Mouse (Mus musculus): ENCODE data around the gene Sema4g. TPM values are rescaled to one million over a fixed set of nuclear protein-coding genes. Genes with fewer than 3 reads are reported as not detected.
A peak's percentile ranks its signal among the peaks of the same experiment; 100 is the strongest.

Gene Sema4g
- polyA plus RNA-seq, 1 experiment from 2014 or later = 6.5 TPM

DNA sequence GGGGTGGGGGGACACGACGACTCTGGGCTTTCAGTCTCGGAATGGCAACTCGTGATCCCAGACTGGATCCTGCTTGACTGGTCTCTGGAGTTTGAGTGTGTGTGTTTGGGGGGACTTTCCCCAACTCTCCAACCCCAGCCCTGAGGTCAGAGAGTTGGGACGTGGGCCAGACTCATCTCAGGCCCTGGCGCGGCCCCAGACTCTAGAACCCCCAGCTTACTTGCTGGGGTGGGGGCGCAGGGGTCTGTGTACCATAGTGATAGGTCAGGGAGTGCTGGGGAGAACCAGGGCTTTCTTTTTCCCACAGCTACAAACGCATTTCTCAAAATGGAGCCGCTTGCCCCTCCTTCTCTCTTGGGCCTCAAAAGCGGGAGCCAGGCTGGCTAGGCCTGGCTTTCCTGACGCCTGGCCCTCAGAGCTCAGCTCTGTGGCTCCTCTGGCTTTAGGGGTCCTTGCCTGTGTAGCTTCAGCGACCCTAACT, 29.5 kb downstream of the Sema4g start:
- no peak; the same call in 1 of the 2 replicates for ATAC-seq (ENCODE audit: low FRiP score, low TSS enrichment)
- peak overlapping the region; percentile 95 for H3K4me2 ChIP-seq (replicated peaks; ENCODE audit: low read depth, low read length)
- H3K4me1 ChIP-seq (ENCODE audit: insufficient read depth, low read length) = peaks cover 60% of the 10 kb centered on the region
- peaks cover 16% of the 10 kb centered on the region for H3K36me3 ChIP-seq (ENCODE audit: insufficient read depth, low read length)
- peak overlapping the region; percentile 97 for H3K9ac ChIP-seq (replicated peaks; ENCODE audit: low read length)
- WGBS = 0% methylated on average over 13 of the region's 13 CpGs
- H3K27me3 ChIP-seq (ENCODE audit: insufficient read depth, low read length) = no peaks in the 10 kb centered on the region
- H3K27ac ChIP-seq (ENCODE audit: low read length) = peak overlapping the region; percentile 98
- H3K9me3 ChIP-seq (ENCODE audit: low read length) = no peaks in the 10 kb centered on the region
- H3K4me3 ChIP-seq (ENCODE audit: low read length) = peak overlapping the region; percentile 87

DNA sequence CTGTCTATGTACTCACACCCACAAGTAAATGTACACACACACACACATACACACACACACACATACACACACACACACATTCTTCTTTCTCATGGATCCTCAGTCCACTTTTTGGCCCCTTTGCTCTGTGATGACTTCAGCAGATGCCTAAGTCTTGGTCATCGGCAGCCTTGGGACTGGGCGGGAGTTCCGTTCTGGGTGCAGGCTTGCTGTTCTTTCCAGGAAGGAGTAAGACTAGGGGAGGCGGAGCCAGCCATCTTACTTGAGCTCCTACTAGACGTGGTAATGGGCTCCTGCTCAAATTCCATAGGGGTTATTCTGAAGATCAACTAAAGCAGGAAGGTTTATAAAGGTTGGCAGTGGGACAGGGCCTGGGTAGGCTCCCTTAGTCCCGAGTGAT, 31.4 kb downstream of the Sema4g start:
- H3K27me3 ChIP-seq (ENCODE audit: insufficient read depth, low read length) = no peaks in the 10 kb centered on the region
- peak overlapping the region; percentile 3; the same call in 1 of the 2 replicates for H3K4me3 ChIP-seq (ENCODE audit: low read length)
- no peak overlapping the region for H3K27ac ChIP-seq (ENCODE audit: low read length)
- peaks cover 48% of the 10 kb centered on the region for H3K4me1 ChIP-seq (ENCODE audit: insufficient read depth, low read length)
- peaks cover 34% of the 10 kb centered on the region for H3K36me3 ChIP-seq (ENCODE audit: insufficient read depth, low read length)
- peak overlapping the region; percentile 37 for H3K4me2 ChIP-seq (replicated peaks; ENCODE audit: low read depth, low read length)
- WGBS = 38% methylated on average over 6 of the region's 6 CpGs
- peak overlapping the region; percentile 37 for H3K9ac ChIP-seq (replicated peaks; ENCODE audit: low read length)
- no peaks in the 10 kb centered on the region for H3K9me3 ChIP-seq (ENCODE audit: low read length)
- ATAC-seq (ENCODE audit: low FRiP score, low TSS enrichment) = no peak

DNA sequence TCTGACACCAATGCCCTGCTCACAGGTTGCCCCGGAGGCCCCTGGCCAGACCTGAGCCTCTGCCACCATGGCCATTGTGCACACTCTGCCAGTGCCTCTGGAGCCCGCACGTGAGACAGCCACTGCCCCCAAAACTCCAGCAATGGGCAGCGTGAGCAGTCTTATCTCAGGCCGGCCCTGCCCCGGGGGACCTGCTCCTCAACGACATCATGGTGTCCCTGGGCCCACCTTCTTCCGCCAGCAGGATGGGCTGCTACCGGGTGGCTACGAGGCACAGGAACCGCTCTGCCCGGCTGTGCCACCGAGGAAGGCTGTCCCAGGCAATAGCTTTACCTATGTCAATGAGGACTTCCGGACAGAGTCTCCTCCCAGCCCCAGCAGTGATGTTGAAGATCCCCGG, 32.5 kb downstream of the Sema4g start:
- Histone ChIP-seq H3K4me2 (replicated peaks; ENCODE audit: low read depth, low read length) (0 out of 2 replicates have a peak overlapping the region, but pooled peaks have one; percentile 37), H3K9ac (replicated peaks; ENCODE audit: low read length) (peak overlapping the region; percentile 31; the same call in 1 of the 2 replicates), H3K36me3 (ENCODE audit: insufficient read depth, low read length) (peaks cover 44% of the 10 kb centered on the region), H3K4me3 (ENCODE audit: low read length) (no peak overlapping the region), H3K27ac (ENCODE audit: low read length) (no peak overlapping the region), H3K27me3 (ENCODE audit: insufficient read depth, low read length) (no peaks in the 10 kb centered on the region), H3K4me1 (ENCODE audit: insufficient read depth, low read length) (peaks cover 40% of the 10 kb centered on the region), H3K9me3 (ENCODE audit: low read length) (no peaks in the 10 kb centered on the region)
- whole genome bisulfite sequencing = 88% methylated on average over 15 of the region's 15 CpGs
- ATAC-seq (ENCODE audit: low FRiP score, low TSS enrichment) = no peak

- Histone ChIP-seq H3K4me2 (replicated peaks; ENCODE audit: low read depth, low read length) (no peak overlapping the region), H3K9ac (replicated peaks; ENCODE audit: low read length) (0 out of 2 replicates have a peak overlapping the region, but pooled peaks have one; percentile 1), H3K27me3 (ENCODE audit: insufficient read depth, low read length) (no peaks in the 10 kb centered on the region), H3K36me3 (ENCODE audit: insufficient read depth, low read length) (peaks cover 68% of the 10 kb centered on the region), H3K27ac (ENCODE audit: low read length) (no peak overlapping the region), H3K4me1 (ENCODE audit: insufficient read depth, low read length) (peaks cover 39% of the 10 kb centered on the region), H3K9me3 (ENCODE audit: low read length) (no peaks in the 10 kb centered on the region), H3K4me3 (ENCODE audit: low read length) (no peak overlapping the region)
- WGBS = 76% methylated on average over 11 of the region's 11 CpGs
- ATAC-seq (ENCODE audit: low FRiP score, low TSS enrichment) = 0 out of 2 replicates have a peak, but pooled peaks have one; percentile 25
Measured at GRCm38 (mm10) chr19:45023993-45024392, 35.1 kb downstream of the Sema4g start.

DNA sequence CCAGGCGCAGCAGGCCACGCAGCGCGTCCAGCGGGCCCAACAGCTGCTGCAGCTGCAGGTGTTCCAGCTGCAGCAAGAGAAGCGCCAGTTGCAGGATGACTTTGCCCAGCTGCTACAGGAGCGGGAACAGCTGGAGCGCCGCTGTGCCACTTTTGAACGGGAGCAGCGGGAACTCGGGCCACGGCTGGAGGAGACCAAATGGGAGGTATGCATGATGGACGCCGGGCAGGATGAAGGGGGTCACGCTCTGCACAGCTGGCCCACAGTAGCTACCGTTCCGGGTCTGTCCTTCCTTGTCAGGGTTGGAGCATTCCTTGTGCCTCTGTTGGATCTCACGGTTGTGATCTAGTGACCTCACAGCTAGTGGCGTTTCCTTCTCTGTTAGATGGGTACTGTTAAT, 35.9 kb downstream of the Sema4g start:
- Histone ChIP-seq H3K4me2 (replicated peaks; ENCODE audit: low read depth, low read length) (no peak overlapping the region), H3K4me1 (ENCODE audit: insufficient read depth, low read length) (peaks cover 32% of the 10 kb centered on the region), H3K36me3 (ENCODE audit: insufficient read depth, low read length) (peaks cover 68% of the 10 kb centered on the region), H3K9me3 (ENCODE audit: low read length) (no peaks in the 10 kb centered on the region), H3K4me3 (ENCODE audit: low read length) (no peak overlapping the region), H3K27ac (ENCODE audit: low read length) (no peak overlapping the region), H3K9ac (replicated peaks; ENCODE audit: low read length) (no peak overlapping the region), H3K27me3 (ENCODE audit: insufficient read depth, low read length) (no peaks in the 10 kb centered on the region)
- 68% methylated on average over 20 of the region's 20 CpGs for WGBS
- ATAC-seq (ENCODE audit: low FRiP score, low TSS enrichment) = no peak

DNA sequence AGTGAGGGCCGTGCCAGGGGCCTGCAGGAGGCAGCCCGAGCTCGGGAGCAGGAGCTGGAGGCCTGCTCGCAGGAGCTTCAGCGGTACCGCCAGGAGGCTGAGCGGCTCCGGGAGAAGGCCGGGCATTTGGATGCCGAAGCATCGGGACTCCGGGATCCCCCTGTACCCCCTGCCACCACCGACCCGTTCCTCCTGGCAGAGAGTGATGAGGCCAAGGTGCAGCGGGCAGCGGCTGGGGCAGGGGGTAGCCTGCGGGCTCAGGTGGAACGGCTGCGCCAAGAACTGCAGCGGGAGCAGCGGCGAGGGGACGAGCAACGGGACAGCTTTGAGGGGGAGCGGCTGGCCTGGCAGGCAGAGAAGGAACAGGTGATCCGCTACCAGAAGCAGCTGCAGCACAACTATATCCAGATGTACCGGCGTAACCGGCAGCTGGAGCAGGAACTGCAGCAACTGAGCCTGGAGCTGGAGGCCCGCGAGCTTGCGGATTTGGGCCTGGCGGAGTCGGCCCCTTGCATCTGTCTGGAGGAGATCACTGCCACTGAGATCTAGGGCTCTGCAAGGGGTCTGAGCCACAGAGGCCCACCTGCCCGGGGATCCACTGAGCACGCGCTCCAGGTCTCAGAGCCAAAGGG, 37.2 kb downstream of the Sema4g start:
- Histone ChIP-seq H3K9ac (replicated peaks; ENCODE audit: low read length) (no peak overlapping the region), H3K4me1 (ENCODE audit: insufficient read depth, low read length) (peaks cover 29% of the 10 kb centered on the region), H3K36me3 (ENCODE audit: insufficient read depth, low read length) (peaks cover 68% of the 10 kb centered on the region), H3K9me3 (ENCODE audit: low read length) (no peaks in the 10 kb centered on the region), H3K27me3 (ENCODE audit: insufficient read depth, low read length) (no peaks in the 10 kb centered on the region), H3K4me2 (replicated peaks; ENCODE audit: low read depth, low read length) (no peak overlapping the region), H3K4me3 (ENCODE audit: low read length) (no peak overlapping the region), H3K27ac (ENCODE audit: low read length) (no peak overlapping the region)
- 92% methylated on average over 37 of the region's 37 CpGs for WGBS
- no peak for ATAC-seq (ENCODE audit: low FRiP score, low TSS enrichment)

- H3K4me1 ChIP-seq (ENCODE audit: insufficient read depth, low read length) = peaks cover 26% of the 10 kb centered on the region
- H3K4me2 ChIP-seq (replicated peaks; ENCODE audit: low read depth, low read length) = no peak overlapping the region
- no peak for ATAC-seq (ENCODE audit: low FRiP score, low TSS enrichment)
- 61% methylated on average over 6 of the region's 6 CpGs for WGBS
- no peak overlapping the region for H3K9ac ChIP-seq (replicated peaks; ENCODE audit: low read length)
- H3K9me3 ChIP-seq (ENCODE audit: low read length) = no peaks in the 10 kb centered on the region
- peaks cover 59% of the 10 kb centered on the region for H3K36me3 ChIP-seq (ENCODE audit: insufficient read depth, low read length)
- H3K27me3 ChIP-seq (ENCODE audit: insufficient read depth, low read length) = no peaks in the 10 kb centered on the region
- no peak overlapping the region for H3K4me3 ChIP-seq (ENCODE audit: low read length)
- no peak overlapping the region for H3K27ac ChIP-seq (ENCODE audit: low read length)
Measured at GRCm38 (mm10) chr19:45026958-45027670, 38.2 kb downstream of the Sema4g start.

DNA sequence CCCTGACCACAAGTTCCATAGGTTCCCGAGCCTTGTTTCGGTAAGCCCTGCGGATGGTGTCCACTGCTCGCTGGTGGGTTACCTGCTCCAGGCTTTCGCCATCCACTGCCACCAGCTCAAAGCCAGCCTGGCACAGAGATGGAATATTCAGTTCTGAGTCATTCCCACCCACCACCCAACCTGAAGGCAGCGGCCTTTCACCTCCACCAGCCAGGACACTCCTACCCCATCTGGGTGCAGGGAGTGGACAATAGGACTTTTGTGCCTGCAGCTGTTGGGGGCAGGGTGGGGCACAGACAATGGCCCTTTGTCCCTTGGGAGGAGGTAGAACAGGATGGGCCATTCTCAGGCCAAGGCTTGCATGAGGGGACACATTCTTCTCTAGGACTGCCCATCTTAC, 38.9 kb downstream of the Sema4g start:
- no peaks in the 10 kb centered on the region for H3K27me3 ChIP-seq (ENCODE audit: insufficient read depth, low read length)
- H3K4me1 ChIP-seq (ENCODE audit: insufficient read depth, low read length) = peaks cover 31% of the 10 kb centered on the region
- H3K9me3 ChIP-seq (ENCODE audit: low read length) = no peaks in the 10 kb centered on the region
- no peak overlapping the region for H3K27ac ChIP-seq (ENCODE audit: low read length)
- H3K4me2 ChIP-seq (replicated peaks; ENCODE audit: low read depth, low read length) = no peak overlapping the region
- WGBS = 94% methylated on average over 6 of the region's 6 CpGs
- no peak for ATAC-seq (ENCODE audit: low FRiP score, low TSS enrichment)
- no peak overlapping the region for H3K4me3 ChIP-seq (ENCODE audit: low read length)
- H3K9ac ChIP-seq (replicated peaks; ENCODE audit: low read length) = no peak overlapping the region
- H3K36me3 ChIP-seq (ENCODE audit: insufficient read depth, low read length) = peaks cover 54% of the 10 kb centered on the region

DNA sequence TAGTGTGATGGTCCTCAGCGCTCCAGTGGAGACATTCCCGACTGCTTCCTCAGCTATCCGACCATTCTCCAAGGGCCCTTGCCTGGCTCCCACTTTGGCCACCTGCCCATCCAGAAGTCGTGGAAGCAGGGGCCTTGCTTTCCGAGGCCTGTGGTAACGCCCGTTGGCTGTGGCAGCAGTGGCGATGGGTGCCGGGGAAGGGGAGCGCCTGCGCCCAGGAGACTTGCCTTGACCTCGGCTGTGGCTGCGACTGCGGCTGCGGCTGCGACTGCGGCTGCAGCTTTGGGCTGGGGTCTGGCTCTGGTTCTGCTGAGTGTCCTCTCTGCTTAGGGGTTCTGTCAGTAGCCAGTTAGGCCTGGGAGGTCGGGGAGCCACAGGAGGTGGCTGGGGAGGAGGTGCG, 39.8 kb downstream of the Sema4g start:
- no peak overlapping the region for H3K27ac ChIP-seq (ENCODE audit: low read length)
- H3K4me3 ChIP-seq (ENCODE audit: low read length) = no peak overlapping the region
- no peaks in the 10 kb centered on the region for H3K9me3 ChIP-seq (ENCODE audit: low read length)
- no peak overlapping the region for H3K9ac ChIP-seq (replicated peaks; ENCODE audit: low read length)
- no peaks in the 10 kb centered on the region for H3K27me3 ChIP-seq (ENCODE audit: insufficient read depth, low read length)
- H3K4me1 ChIP-seq (ENCODE audit: insufficient read depth, low read length) = peaks cover 29% of the 10 kb centered on the region
- WGBS = 62% methylated on average over 19 of the region's 19 CpGs
- no peak overlapping the region for H3K4me2 ChIP-seq (replicated peaks; ENCODE audit: low read depth, low read length)
- ATAC-seq (ENCODE audit: low FRiP score, low TSS enrichment) = no peak
- peaks cover 48% of the 10 kb centered on the region for H3K36me3 ChIP-seq (ENCODE audit: insufficient read depth, low read length)

- no peak overlapping the region for H3K27ac ChIP-seq (ENCODE audit: low read length)
- no peak overlapping the region for H3K9ac ChIP-seq (replicated peaks; ENCODE audit: low read length)
Measured at GRCm38 (mm10) chr19:45029571-45029970, 40.7 kb downstream of the Sema4g start.

More at GRCm38 (mm10) chr19:45029571-45029970, 40.7 kb downstream of the Sema4g start:
- WGBS = 59% methylated on average over 7 of the region's 9 CpGs
- ATAC-seq (ENCODE audit: low FRiP score, low TSS enrichment) = no peak
- no peak overlapping the region for H3K4me2 ChIP-seq (replicated peaks; ENCODE audit: low read depth, low read length)
- H3K27me3 ChIP-seq (ENCODE audit: insufficient read depth, low read length) = no peaks in the 10 kb centered on the region
- H3K4me1 ChIP-seq (ENCODE audit: insufficient read depth, low read length) = peaks cover 26% of the 10 kb centered on the region
- peaks cover 42% of the 10 kb centered on the region for H3K36me3 ChIP-seq (ENCODE audit: insufficient read depth, low read length)
- H3K9me3 ChIP-seq (ENCODE audit: low read length) = no peaks in the 10 kb centered on the region
- H3K4me3 ChIP-seq (ENCODE audit: low read length) = no peak overlapping the region
